Mouse (Mus musculus) brain, embryonic 14.5 days (tissue): Measurements from ENCODE around the gene Sox5.

Experiments
- CTCF ChIP-seq: fragments of 200-500 bp; IDR thresholded peaks from 2 replicates; pipeline ENCODE4 v1.5.1; 2012; ENCODE audit warnings: inconsistent platforms, mild to moderate bottlenecking, moderate library complexity, borderline replicate concordance; ENCODE audit not compliant: insufficient read depth, insufficient read length; ENCODE audit errors: extremely low read depth
- POLR2A ChIP-seq: fragments of 200-500 bp; IDR thresholded peaks from 2 replicates; pipeline ENCODE4 v1.6.1; 2012; ENCODE audit warnings: mild to moderate bottlenecking, inconsistent platforms, borderline replicate concordance; ENCODE audit not compliant: poor library complexity, insufficient read depth, insufficient read length, severe bottlenecking; ENCODE audit errors: extremely low read depth

DNA sequence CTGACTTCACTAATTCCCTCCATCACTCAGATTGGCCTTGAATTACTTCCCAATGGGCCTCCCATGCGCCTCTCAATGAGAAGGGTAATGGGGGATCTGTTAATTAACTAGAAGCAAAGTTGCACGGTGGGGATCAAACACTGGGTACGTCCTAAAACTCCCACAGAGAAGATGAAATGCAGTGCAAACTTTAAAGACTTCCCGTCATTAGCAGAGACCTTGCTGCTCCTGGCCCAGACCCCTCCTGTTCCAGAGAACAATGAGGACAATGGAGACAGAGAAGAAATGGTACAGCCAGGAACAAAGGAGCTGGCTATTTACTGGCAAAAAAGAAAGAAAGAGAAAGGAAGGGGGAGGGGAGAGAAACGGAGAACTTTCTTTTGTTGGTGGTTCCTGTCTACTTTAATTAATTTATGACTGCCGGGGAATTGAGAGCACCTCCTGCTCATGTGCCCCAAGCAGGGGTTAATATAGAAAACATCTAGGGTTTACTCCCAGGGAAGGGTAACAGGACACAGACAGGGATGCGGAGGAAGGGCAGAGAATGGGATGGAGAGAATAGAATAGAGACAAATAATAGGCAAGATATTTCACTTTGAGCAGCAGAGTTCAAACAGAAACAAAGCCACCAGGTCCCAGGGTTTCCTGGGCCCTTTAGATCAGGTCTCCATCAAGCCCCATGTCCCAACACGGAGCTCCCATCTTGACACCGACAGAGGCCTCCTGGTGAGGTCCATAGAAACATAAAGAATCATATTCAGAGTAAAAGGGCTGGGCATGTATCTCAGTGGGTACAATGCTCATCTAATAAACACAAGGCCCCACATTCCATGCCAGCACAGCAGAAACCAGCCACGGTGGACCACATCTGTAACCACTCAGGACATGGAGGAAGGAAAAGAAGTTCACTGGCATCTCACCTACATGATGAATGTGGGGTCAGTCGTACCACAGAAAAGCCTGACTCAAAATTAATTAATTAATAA, 327.2 kb downstream of the Sox5 start:
- TF ChIP-seq CTCF (no peak), POLR2A (no peak)
